Mouse (Mus musculus) kidney, adult 2 months (tissue): ENCODE results near the gene Parp9.
"Not testable (repeated sequence)": the region's sequence is repeated elsewhere in the genome, so short reads cannot be mapped to it uniquely, and the experiment has no call there.

ENCODE experiments used
- CTCF ChIP-seq: fragments of 200-500 bp; conservative IDR thresholded peaks from 2 replicates; pipeline ENCODE4 v1.5.1; 2011; ENCODE audit warnings: low read depth, mild to moderate bottlenecking, control low read depth, low read length, moderate library complexity, mixed read lengths; ENCODE audit not compliant: insufficient read depth, insufficient read length
- POLR2A ChIP-seq: fragments of 200-500 bp; IDR thresholded peaks from one replicate; pipeline ENCODE4 v1.6.1; 2011; ENCODE audit warnings: low read depth, low read length, control low read depth

- not testable (repeated sequence) for TF ChIP-seq CTCF, POLR2A
Observed at GRCm38 (mm10) chr16:35891603-35892002, 46.7 kb upstream of the Parp9 start.
